Comparison of ENCODE assay signal across 14 mouse cellular contexts in genomic region chr5:36414712-36415331, GRCm38 (mm10). TPM values are rescaled to one million over a fixed set of nuclear protein-coding genes. Genes with fewer than 3 reads are reported as not detected.
DNase-seq lines count a peak whose midpoint lies in the region; ATAC-seq lines count a peak whose summit lies in the region.
"Had no signal": no experiment of that assay in that cellular context is flagged by ENCODE, and none has a peak within 500 bp of the region (broad histone marks: within the 10 kb centered on the region; RNA-seq: fewer than 3 reads in every experiment).

No protein-coding gene starts in this region.

- no peak overlapping the region for H3K4me2 ChIP-seq in kidney, embryonic 14.5 days (replicated peaks; ENCODE audit: low read depth, low read length)
- H3K4me2 ChIP-seq: liver, embryonic 15.5 days had no signal

- H3K4me3 ChIP-seq in kidney, embryonic 14.5 days (ENCODE audit: low read length), result no peak overlapping the region
- H3K4me3 ChIP-seq: liver, embryonic 15.5 days; myocyte had no signal

- no peaks in the 10 kb centered on the region for H3K4me1 ChIP-seq in kidney, embryonic 14.5 days (ENCODE audit: control insufficient read depth, insufficient read depth, low read length)
- H3K4me1 ChIP-seq: liver, embryonic 15.5 days had no signal

- ATAC-seq in kidney, embryonic 14.5 days (ENCODE audit: low FRiP score, low TSS enrichment), result 0 out of 2 replicates have a peak, but pooled peaks have one; percentile 39
- ATAC-seq: intestine, postnatal 0 days had no signal

- no peaks in the 10 kb centered on the region for H3K27me3 ChIP-seq in kidney, embryonic 14.5 days (ENCODE audit: control insufficient read depth, insufficient read depth, low read length)
- H3K27me3 ChIP-seq: liver, embryonic 15.5 days had no signal

- no peak overlapping the region for H3K27ac ChIP-seq in kidney, embryonic 14.5 days (ENCODE audit: low read depth, low read length)
- H3K27ac ChIP-seq: liver, embryonic 15.5 days; macrophage had no signal

- 59% methylated on average over 6 of the region's 6 CpGs for WGBS in kidney, embryonic 14.5 days

- no peaks in the 10 kb centered on the region for H3K36me3 ChIP-seq in kidney, embryonic 14.5 days (ENCODE audit: control insufficient read depth, insufficient read depth, low read length)
- H3K36me3 ChIP-seq: liver, embryonic 15.5 days had no signal

- peak; percentile 52 for DNase-seq in adrenal gland, adult 2 months
- DNase-seq in adrenal gland, postnatal 25 days, result no peak
- DNase-seq in kidney, postnatal 4 days, result no peak
- DNase-seq in testis, postnatal 14 days (ENCODE audit: low spot score), result peak; percentile 36
- DNase-seq in testis, postnatal 10 days (ENCODE audit: low spot score), result no peak
- DNase-seq in thymus, postnatal 14 days, result peak; percentile 47
- DNase-seq in left cerebral cortex, postnatal 36 days (ENCODE audit: low spot score in 2 of 2), result no peak
- DNase-seq: cerebellum, adult 2 months; left cerebral cortex, postnatal 4 days had no signal

- no peak overlapping the region for H3K9ac ChIP-seq in kidney, embryonic 14.5 days (ENCODE audit: low read depth, low read length)
- H3K9ac ChIP-seq: liver, embryonic 15.5 days had no signal

- H3K9me3 ChIP-seq in kidney, embryonic 14.5 days (ENCODE audit: control insufficient read depth, low read length), result no peaks in the 10 kb centered on the region
- H3K9me3 ChIP-seq: liver, embryonic 15.5 days had no signal

- intact Hi-C loops in left cerebral cortex, postnatal 36 days (cut with DNase I), result no loop called here

RNA-seq across cellular contexts. Expression of gene Sorcs2, which starts 16.9 kb away (rescaled TPM):
- total RNA-seq in adrenal gland, adult 2 months (2021), result 10 to 100 TPM in 1 of 2 experiments, 1 to 10 TPM in 1; 10.0 to 16.4 TPM
- 18.4 and 19.7 TPM in 2 replicates for polyA plus RNA-seq in adrenal gland, adult 2 months (2012; rRNA removed)
- total RNA-seq in adrenal gland, postnatal 25 days (2021), result 13.2 and 13.4 TPM in 2 replicates
- 7.1 and 10.3 TPM in 2 replicates for polyA plus RNA-seq in kidney, embryonic 14.5 days (2014; fragmentation: Nextera tagmentation; extraction: Ambion mirVana)
- 10 to 100 TPM; 36.6 to 45.0 TPM for total RNA-seq in left cerebral cortex, postnatal 36 days (2021)
- polyA plus RNA-seq: macrophage had no signal

RNA-seq across cellular contexts. Expression of gene Grpel1, which starts 50.0 kb away (rescaled TPM):
- 10 to 100 TPM; 79.9 to 86.9 TPM for total RNA-seq in adrenal gland, adult 2 months (2021)
- 20.6 and 28.7 TPM in 2 replicates for polyA plus RNA-seq in adrenal gland, adult 2 months (2012; rRNA removed)
- 68.9 and 70.2 TPM in 2 replicates for total RNA-seq in adrenal gland, postnatal 25 days (2021)
- 60.1 and 61.8 TPM in 2 replicates for polyA plus RNA-seq in kidney, embryonic 14.5 days (2014; fragmentation: Nextera tagmentation; extraction: Ambion mirVana)
- 10 to 100 TPM; 21.1 to 22.9 TPM for total RNA-seq in left cerebral cortex, postnatal 36 days (2021)

Comparison
In these comparisons a context has a peak if more than half of its experiments do, and no peak if none do; other contexts are left out.
1. DNase-seq: peak in adrenal gland, adult 2 months (single experiment), testis, postnatal 14 days (single experiment) and thymus, postnatal 14 days (single experiment); none in adrenal gland, postnatal 25 days (single experiment), kidney, postnatal 4 days (0 of 2), testis, postnatal 10 days (single experiment) and left cerebral cortex, postnatal 36 days (0 of 2).